Mouse (Mus musculus) ES-Bruce4 (cell line): ENCODE results near the gene Kif17.

Source experiments
- CTCF ChIP-seq: IDR thresholded peaks from one replicate; pipeline ENCODE4 v1.8.1; 2011; ENCODE audit warnings: low read depth, low read length
- EP300 ChIP-seq: IDR thresholded peaks from 2 replicates; pipeline ENCODE4 v1.6.1; 2011; ENCODE audit warnings: low read depth, low read length; ENCODE audit not compliant: insufficient read depth
- POLR2A ChIP-seq: IDR thresholded peaks from one replicate; pipeline ENCODE4 v1.8.1; 2011; ENCODE audit warnings: low read length; ENCODE audit not compliant: insufficient read depth

- TF ChIP-seq CTCF (no peak), EP300 (no peak), POLR2A (no peak)
These were observed 17.6 kb downstream of the Kif17 start for GRCm38 (mm10) chr4:138267869-138268268.
